Comparison of ENCODE assay signal across 18 mouse cellular contexts in the genomic region with DNA sequence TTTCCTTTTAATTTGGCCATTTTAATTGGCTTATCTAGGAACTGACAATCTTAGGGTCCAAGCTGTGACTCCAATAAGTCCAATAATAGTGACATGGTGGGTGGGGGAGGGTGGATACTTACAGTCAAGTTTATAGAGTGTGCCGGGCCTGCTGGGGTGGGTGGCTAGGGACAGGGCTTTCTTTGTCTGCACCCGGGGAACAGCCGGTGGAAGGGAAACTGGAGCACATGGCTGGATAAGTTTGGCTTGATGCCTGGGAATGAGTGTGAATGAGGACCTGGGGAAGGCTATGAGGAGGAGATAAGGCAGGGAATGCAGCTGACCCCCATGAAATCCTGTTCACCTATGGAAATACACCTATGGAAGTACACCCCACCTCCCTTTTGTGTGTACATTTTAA.
DNase-seq lines count a peak whose midpoint lies in the region; ATAC-seq and TF ChIP-seq lines count a peak whose summit lies in the region.
"Had no signal": no experiment of that assay in that cellular context is flagged by ENCODE, and none has a peak within 500 bp of the region (broad histone marks: within the 10 kb centered on the region; RNA-seq: fewer than 3 reads in every experiment).

No protein-coding gene starts in this region.

- H3K9me3 ChIP-seq in heart, embryonic 14.5 days (ENCODE audit: control insufficient read depth, low read length), result no peaks in the 10 kb centered on the region
- H3K9me3 ChIP-seq in limb, embryonic 14.5 days (ENCODE audit: control insufficient read depth, low read length), result no peaks in the 10 kb centered on the region
- H3K9me3 ChIP-seq: embryonic facial prominence, embryonic 13.5 days; G1E; hindbrain, embryonic 13.5 days had no signal

- intact Hi-C loops in heart, postnatal 14 days (cut with DNase I), result loop anchor here (5.0 kb wide), 1 partner anchor 106 kb away; no protein-coding TSS in a partner anchor

- peak; percentile 60 for ATAC-seq in heart, embryonic 14.5 days (ENCODE audit: insufficient number of reproducible peaks, insufficient read depth, low FRiP score, low read depth)
- ATAC-seq in limb, embryonic 14.5 days (ENCODE audit: low FRiP score, low read depth), result peak; percentile 46; the same call in 1 of the 2 replicates
- ATAC-seq: liver, postnatal 0 days had no signal

- no peak overlapping the region for H3K9ac ChIP-seq in heart, embryonic 14.5 days (ENCODE audit: low read length)
- no peak overlapping the region for H3K9ac ChIP-seq in limb, embryonic 14.5 days (ENCODE audit: low read depth, low read length, severe bottlenecking)
- H3K9ac ChIP-seq: embryonic facial prominence, embryonic 13.5 days; hindbrain, embryonic 13.5 days; liver, postnatal 0 days had no signal

- WGBS in heart, embryonic 14.5 days, result 27% methylated on average over 3 of the region's 3 CpGs
- WGBS in limb, embryonic 14.5 days, result 36% methylated on average over 3 of the region's 3 CpGs

- peaks cover 0 to 21% of the 10 kb centered on the region in 2 experiments; a peak in 2 of 4 replicates for H3K4me1 ChIP-seq in heart, embryonic 14.5 days (ENCODE audit: control insufficient read depth in 2 of 2, insufficient read depth in 2 of 2, low read length in 2 of 2)
- H3K4me1 ChIP-seq in limb, embryonic 14.5 days (ENCODE audit: control insufficient read depth, insufficient read depth, low read length), result 0 out of 2 replicates have a peak, but pooled peaks cover 3% of the 10 kb centered on the region
- H3K4me1 ChIP-seq: embryonic facial prominence, embryonic 13.5 days; hindbrain, embryonic 13.5 days; megakaryocyte, embryonic 14.5 days had no signal

- H3K4me2 ChIP-seq in heart, embryonic 14.5 days (ENCODE audit: low read length), result no peak overlapping the region
- H3K4me2 ChIP-seq in limb, embryonic 14.5 days (replicated peaks; ENCODE audit: low read depth, low read length, severe bottlenecking), result no peak overlapping the region
- H3K4me2 ChIP-seq: embryonic facial prominence, embryonic 13.5 days; hindbrain, embryonic 13.5 days had no signal

- no peak for TF ChIP-seq POLR2A in limb, embryonic 14.5 days (IDR thresholded peaks at IDR 0.05; ENCODE audit: borderline replicate concordance, extremely low read depth, insufficient read depth, insufficient read length)

- no peak overlapping the region for H3K4me3 ChIP-seq in heart, embryonic 14.5 days (ENCODE audit: control insufficient read depth in 1 of 2, insufficient read depth in 1 of 2, low read depth in 1 of 2, low read length in 2 of 2)
- H3K4me3 ChIP-seq in limb, embryonic 14.5 days (replicated peaks; ENCODE audit: low read length), result no peak overlapping the region
- H3K4me3 ChIP-seq: embryonic facial prominence, embryonic 13.5 days; hindbrain, embryonic 13.5 days; megakaryocyte, embryonic 14.5 days; myocyte had no signal

- no peaks in the 10 kb centered on the region for H3K27me3 ChIP-seq in heart, embryonic 14.5 days (ENCODE audit: control insufficient read depth, insufficient read depth, low read length)
- no peaks in the 10 kb centered on the region for H3K27me3 ChIP-seq in limb, embryonic 14.5 days (ENCODE audit: control insufficient read depth, insufficient read depth, low read length)
- H3K27me3 ChIP-seq: embryonic facial prominence, embryonic 13.5 days; hindbrain, embryonic 13.5 days; megakaryocyte, embryonic 14.5 days had no signal

- no peak for DNase-seq in heart, postnatal 14 days
- DNase-seq in layer of hippocampus, adult 9-11 months, result peak; percentile 19
- DNase-seq in layer of hippocampus, postnatal 25 days (ENCODE audit: extremely low spot score in 1 of 2, low spot score in 1 of 2), result no peak
- peak; percentile 26 for DNase-seq in right cerebral cortex, postnatal 14 days
- DNase-seq in right cerebral cortex, adult 18-20 months, result no peak
- no peak for DNase-seq in limb, embryonic 14.5 days (ENCODE audit: low spot score)
- no peak for DNase-seq in adrenal gland, adult 8-10 months
- DNase-seq: adrenal gland, postnatal 14 days; cerebellum, postnatal 36 days; kidney, adult 9 months; liver, postnatal 0 days; thymus, postnatal 14 days had no signal

- H3K36me3 ChIP-seq in heart, embryonic 14.5 days (ENCODE audit: control insufficient read depth, insufficient read depth, low read length), result no peaks in the 10 kb centered on the region
- no peaks in the 10 kb centered on the region for H3K36me3 ChIP-seq in limb, embryonic 14.5 days (ENCODE audit: control insufficient read depth, insufficient read depth, low read length)
- H3K36me3 ChIP-seq: embryonic facial prominence, embryonic 13.5 days; G1E; hindbrain, embryonic 13.5 days had no signal

- no peak overlapping the region for H3K27ac ChIP-seq in heart, embryonic 14.5 days (replicated peaks in 1 of 2; ENCODE audit: control insufficient read depth in 1 of 2, insufficient read depth in 1 of 2, low read depth in 2 of 2, low read length in 2 of 2)
- H3K27ac ChIP-seq in limb, embryonic 14.5 days (replicated peaks; ENCODE audit: low read depth, low read length), result no peak overlapping the region
- H3K27ac ChIP-seq: embryonic facial prominence, embryonic 13.5 days; hindbrain, embryonic 13.5 days had no signal

Comparison
In these comparisons a context has a peak if more than half of its experiments do, and no peak if none do; other contexts are left out.
1. DNase-seq: peak in layer of hippocampus, adult 9-11 months (single experiment) and right cerebral cortex, postnatal 14 days (single experiment); none in heart, postnatal 14 days (0 of 2), layer of hippocampus, postnatal 25 days (0 of 2), right cerebral cortex, adult 18-20 months (single experiment), limb, embryonic 14.5 days (single experiment) and adrenal gland, adult 8-10 months (single experiment).